Mouse (Mus musculus) cerebellum, postnatal 4 days (tissue): ENCODE results near the gene Vmn1r160.
"Not testable (repeated sequence)": the region's sequence is repeated elsewhere in the genome, so short reads cannot be mapped to it uniquely, and the experiment has no call there.

Source experiments
- DNase-seq, 2 experiments: peaks; one replicate each; pipeline ENCODE4 v3.0.0; 2022; ENCODE audit warnings: low spot score in 2 of 2, mixed read lengths in 1 of 2

The Vmn1r160 gene

DNA sequence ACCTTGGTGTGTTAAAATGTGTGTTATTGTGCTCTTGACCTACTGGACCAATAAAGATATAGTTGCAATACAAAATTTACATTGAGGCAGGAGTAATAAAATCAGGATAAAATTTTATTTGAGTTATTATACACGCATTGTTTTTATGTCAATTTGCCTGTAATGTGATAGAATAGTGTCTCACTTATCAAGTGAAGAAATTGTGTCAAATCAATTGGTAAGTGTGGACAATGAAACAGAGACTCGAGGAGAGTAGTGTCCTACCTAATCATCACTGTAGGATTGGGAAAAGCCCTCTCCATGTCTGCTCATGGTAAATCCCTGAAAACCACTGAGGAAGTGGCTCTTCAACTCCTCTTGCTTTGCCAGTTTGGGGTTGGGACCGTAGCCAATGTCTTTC, at the start of gene Vmn1r160:
Vmn1r160 (plus strand) TSS at position 301 of the 400 bp plus-strand sequence.
- DNase-seq: not testable (repeated sequence)

DNA sequence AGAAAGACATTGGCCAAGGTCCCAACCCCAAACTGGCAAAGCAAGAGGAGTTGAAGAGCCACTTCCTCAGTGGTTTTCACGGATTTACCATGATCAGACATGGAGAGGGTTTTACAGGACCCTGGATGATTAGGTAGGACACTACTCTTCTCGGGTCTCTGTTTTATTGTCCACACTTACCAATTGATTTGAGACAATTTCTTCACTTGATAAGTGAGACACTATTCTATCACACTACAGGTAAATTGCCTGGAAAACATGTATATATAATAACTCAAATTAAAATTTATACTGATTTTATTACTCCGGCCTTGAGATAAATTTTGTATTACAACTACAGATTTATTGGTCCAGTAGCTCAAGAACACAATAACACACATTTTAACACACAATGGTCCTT, 27.5 kb upstream of the Vmn1r160 start, which contains the start of gene Vmn1r159:
Vmn1r159 (minus strand) TSS at position 101 of the 400 bp plus-strand sequence.
- not testable (repeated sequence) for DNase-seq
